Mouse (Mus musculus) fat pad, adult 2 months (tissue): Measurements from ENCODE around the gene Snai1.

Source experiments
- DNase-seq: peaks from one replicate; pipeline ENCODE4 v3.0.0-alpha.2; 2011; ENCODE audit warnings: low read depth, low spot score; ENCODE audit errors: extremely low read depth

Gene Snai1

GRCm38 (mm10) chr2:167537476-167538297 is at the start of gene Snai1:
Gene Snai1, plus strand, starts transcription at chr2:167538195.
- peak; percentile 31 for DNase-seq

GRCm38 (mm10) chr2:167490813-167491525 is 47.0 kb upstream of the Snai1 start:
- DNase-seq, result no peak

DNA sequence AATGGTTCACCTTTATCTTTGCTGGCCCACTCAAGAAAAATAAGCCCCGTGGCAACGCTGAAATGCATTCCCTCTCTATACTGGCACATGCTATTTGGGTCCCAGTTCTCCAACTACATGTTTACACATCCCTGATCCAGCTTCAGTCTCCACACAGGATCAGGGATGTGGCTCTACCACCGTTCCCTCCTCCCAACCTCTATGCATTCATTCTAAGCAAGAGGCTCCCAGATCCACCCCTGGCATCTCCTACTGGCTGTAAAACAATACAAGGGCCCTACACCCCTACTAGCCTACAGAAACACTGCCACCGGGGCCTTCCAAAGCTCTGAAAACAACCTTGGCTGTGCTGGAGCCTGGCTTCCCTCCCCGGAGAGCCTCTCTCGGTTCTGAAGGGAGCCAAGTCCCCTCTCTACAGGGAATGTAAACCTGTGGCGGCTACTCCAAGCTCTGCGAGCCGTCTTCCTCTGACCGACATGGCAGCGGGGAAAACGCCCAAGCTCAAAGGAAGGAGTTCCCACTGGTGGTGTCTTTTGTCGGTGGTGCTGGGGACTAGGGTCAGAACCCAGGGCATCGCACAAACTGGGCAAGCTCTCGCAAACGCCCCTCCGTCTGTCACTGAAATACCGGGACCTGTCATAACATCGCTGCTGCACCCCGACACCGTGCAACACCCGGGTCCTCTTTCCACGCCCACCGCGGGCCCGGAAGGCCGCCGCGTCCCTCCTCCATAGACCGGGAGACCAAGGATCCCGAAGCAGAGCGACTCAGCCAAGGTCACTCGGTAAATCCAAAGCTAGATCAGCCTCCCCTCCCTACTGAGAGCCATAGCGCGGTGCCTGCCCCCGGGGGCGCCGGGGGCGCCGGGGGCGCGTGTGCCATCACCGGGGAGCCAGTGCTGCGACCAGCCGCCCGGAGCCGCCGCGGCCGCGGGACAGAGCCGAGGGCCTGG is 46.0 kb upstream of the Snai1 start, which contains the start of gene Rnf114:
TSS of gene Rnf114 (plus strand) at position 889 of the 952 bp plus-strand sequence.
- no peak for DNase-seq

GRCm38 (mm10) chr2:167492713-167493636 is 45.0 kb upstream of the Snai1 start, which contains the start of gene Spata2:
Gene Spata2, minus strand, starts transcription at chr2:167492887.
- no peak for DNase-seq

DNA sequence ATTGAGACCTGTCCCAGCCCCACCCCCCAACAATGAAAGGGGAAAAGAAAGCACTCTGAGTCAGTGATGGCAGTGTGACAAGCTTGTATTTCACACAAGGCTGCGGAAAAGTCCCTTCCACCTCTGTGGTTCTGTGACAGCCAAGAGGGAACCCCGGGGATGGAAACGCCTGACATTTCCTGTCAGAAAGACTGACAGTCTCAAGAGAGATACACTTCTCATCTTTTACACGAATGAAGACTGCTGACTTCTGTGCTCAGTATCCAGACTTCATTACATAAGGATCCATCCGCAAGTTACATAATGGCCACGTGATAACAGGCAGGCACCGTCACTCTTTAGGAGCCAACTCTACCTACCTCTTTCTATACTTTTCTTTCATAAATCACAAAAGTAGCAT is 41.6 kb upstream of the Snai1 start:
- no peak for DNase-seq

DNA sequence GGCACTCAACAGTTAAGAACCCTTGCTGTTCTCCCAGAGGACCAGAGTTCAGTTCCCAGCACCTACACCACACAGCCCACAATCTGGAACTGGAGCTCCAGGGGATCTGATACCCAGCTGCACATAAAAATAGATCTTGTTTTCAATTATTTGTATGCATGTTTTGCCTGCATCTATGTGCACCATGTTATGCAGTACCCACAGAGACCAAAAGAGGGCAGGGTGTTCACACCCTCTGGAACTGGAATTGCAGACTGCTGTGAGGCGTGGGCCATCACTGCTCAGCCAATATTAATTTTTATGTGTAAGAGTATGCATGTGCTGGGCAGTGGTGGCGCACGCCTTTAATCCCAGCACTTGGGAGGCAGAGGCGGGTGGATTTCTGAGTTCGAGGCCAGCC is 40.7 kb upstream of the Snai1 start:
- DNase-seq, result no peak

DNA sequence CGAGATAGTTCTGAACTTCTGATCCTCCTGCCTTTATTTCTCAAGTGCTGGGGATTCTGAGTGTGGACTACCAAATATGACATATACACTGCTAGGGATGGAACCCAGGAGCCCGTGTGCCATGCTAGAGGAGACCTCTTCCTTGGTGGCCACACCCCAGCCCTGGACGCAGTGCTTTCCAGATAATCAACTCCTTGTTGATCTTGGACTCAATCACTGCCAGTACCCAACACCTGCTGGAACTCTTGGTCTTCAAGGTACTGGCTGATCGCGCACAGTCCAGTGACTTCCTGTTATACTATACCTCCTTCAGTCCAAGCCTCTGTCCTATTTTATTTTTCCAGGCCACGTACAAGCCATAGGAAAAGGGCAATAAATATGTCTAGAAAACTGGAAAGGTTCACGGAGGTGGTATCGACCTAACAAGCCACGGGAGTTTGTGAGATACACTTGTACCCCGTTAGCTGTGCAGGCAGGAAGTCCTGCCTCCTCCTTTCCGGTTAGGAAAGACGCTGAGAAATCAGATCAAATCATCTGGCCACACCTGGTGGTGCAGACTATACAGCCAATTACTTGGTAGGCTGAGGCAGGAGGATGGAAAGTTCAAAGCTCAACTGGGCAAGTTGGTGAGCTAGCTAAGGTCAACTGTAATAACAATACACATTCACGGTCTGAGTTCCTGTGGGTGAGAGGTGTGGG is 35.3 kb upstream of the Snai1 start:
- no peak for DNase-seq

- DNase-seq, result no peak
Observed at GRCm38 (mm10) chr2:167503253-167503895, 34.6 kb upstream of the Snai1 start.

GRCm38 (mm10) chr2:167503896-167504349 is 34.1 kb upstream of the Snai1 start:
- DNase-seq, result no peak

DNA sequence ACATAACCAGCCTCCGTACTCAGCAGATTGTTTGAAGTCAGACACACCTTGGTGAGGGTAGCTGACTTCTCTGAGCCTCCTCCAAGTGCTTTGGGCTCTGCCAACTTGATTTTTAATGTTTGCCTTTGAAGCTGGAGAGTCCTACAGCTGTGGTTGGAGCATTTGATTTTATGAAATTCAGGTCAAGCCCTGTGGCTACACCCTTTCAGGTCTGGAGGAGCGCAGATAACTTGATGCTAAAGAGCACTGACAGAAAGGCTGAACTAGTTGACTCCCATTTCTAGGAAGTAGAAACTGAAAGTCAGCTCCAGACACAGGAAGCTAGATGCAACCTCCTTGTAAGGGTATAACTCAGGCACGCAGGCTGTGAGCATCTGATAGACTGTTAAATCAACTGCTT is 32.9 kb upstream of the Snai1 start:
- DNase-seq, result no peak

DNA sequence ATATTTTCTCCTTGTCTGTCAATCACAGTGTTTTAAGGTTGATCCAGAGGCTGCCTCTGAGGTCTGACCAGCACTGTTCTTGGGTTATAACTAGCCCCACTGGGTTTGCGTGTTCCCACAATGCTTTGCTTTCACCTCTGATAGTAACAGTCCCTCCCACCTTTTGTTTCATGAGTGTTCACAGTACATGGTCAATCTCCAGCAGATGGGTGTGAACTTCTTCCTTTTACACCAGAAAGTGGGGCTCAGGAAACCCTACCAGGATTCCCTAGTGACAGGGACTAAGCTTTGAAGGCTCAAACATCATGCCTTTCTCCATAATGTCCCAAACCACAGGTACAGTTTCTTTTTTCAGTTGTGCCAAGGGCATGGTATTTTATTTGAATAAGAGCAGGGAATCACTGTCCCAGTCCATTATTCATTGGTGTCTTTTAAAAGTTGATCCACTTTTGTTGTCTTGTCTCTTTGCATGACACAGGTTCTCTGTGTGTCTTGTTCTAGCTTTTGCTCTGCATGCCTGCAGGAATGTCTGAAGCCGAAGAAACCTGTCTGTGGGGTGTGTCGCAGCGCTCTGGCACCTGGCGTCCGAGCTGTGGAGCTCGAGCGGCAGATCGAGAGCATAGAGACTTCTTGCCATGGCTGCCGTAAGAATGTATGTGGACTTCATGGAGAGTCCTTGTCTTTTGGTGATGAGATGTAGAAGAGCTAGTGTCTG is 31.3 kb upstream of the Snai1 start:
- no peak for DNase-seq

GRCm38 (mm10) chr2:167507719-167508385 is 30.1 kb upstream of the Snai1 start:
- DNase-seq, result no peak

- no peak for DNase-seq
Observed at GRCm38 (mm10) chr2:167508569-167508968, 29.4 kb upstream of the Snai1 start.

DNA sequence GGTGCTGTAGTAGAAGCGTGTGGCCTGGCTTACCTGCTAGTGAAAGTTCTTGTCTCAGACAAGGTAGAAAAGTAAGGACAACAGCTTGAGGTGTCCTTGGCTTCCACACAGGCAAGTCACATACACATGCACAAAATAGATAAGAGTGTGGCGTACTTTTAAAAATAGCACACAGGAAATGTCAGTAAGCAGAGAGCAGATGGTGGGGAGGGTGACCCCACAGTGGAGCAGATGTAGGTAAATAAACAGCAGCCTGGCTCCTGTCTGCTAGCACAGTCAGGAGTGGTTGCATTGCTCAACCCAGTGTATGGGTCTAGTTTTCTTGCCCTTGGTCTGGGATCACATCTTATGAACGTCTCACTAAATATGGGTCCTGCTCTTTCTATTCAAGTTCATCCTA is 27.5 kb upstream of the Snai1 start:
- DNase-seq, result no peak

DNA sequence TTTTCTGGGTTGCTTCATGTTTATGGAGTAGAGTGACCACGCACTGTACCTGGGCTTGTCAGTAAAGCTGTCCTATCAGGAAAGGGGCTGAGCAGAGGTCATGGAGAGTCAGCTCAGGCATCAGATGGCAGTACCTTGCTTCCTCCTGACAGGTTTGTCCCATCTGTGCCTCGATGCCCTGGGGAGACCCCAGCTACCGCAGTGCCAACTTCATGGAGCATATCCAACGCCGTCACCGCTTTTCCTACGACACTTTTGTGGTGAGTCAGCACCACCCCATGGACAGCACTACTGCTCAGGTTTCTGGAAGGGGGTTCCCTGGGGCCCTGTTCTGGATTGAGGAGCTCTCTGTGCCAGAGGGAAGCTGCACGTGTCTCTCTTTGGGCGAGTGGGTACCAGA is 25.6 kb upstream of the Snai1 start:
- no peak for DNase-seq

GRCm38 (mm10) chr2:167512970-167513369 is 25.0 kb upstream of the Snai1 start:
- DNase-seq, result no peak

DNA sequence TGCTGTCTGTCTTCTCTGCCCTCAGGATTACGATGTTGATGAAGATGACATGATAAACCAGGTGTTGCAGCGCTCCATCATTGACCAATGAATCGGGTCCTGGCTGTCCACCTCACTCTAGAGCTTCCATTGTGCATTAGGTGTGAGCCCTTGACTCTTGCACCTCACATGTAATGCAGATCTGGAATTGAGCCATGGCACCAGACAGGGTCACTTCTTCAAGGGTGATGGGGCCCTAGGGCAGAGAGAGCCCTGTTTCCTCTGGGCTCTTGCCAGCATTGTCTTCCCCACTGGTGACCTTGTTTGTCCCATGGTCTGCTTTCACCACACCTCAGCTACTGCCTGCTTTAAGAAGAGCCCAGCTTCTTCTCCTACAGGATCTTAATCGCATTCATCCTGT is 23.4 kb upstream of the Snai1 start:
- DNase-seq, result no peak

DNA sequence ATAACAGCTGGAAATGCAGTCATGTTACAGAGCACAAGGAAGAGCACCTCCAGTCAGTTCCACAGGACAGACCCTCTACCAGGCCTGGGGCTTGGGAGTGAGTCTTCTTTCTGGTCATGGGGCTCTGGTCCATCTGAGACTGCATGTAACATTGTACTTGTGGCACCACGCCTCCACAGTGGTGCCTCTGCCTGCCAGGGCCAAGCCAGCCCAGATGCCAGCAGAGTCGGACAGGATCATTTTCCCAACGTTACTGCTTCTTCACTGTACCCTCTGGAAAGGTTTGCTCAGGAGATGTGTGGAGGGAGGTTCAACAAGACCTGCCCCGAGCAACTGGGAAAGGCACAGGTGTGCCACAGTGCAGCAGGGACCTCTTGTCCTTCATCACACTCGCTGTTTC is 22.3 kb upstream of the Snai1 start:
- no peak for DNase-seq
